Mouse (Mus musculus) MEL (cell line): ENCODE data around the gene Cenpu.

ENCODE experiments used
- CHD1 ChIP-seq: IDR thresholded peaks from 2 replicates; pipeline ENCODE4 v1.6.1; 2012; ENCODE audit warnings: low read depth, mild to moderate bottlenecking, inconsistent platforms, low read length, improper control_type of control experiment
- CTCF ChIP-seq, 3 experiments: IDR thresholded peaks in 2 of 3; conservative IDR thresholded peaks in 1 of 3; 2 replicates each; pipeline ENCODE4 v1.5.1; 2011 to 2012; ENCODE audit warnings: low read length in 3 of 3, low read depth in 2 of 3, mild to moderate bottlenecking in 2 of 3, improper control_type of control experiment in 1 of 3, inconsistent platforms in 1 of 3, mixed read lengths in 1 of 3, moderate library complexity in 1 of 3; ENCODE audit not compliant: control insufficient read depth in 1 of 3, insufficient read depth in 1 of 3, poor library complexity in 1 of 3, severe bottlenecking in 1 of 3
- EP300 ChIP-seq, 2 experiments: IDR thresholded peaks; 2 replicates each; pipeline ENCODE4 v1.6.1; 2011; ENCODE audit warnings: improper control_type of control experiment in 2 of 2, low read length in 2 of 2, low read depth in 1 of 2, mild to moderate bottlenecking in 1 of 2
- MAFK ChIP-seq: IDR thresholded peaks from 2 replicates; pipeline ENCODE4 v1.6.1; 2011; ENCODE audit warnings: low read depth, mild to moderate bottlenecking, low read length, improper control_type of control experiment, borderline replicate concordance
- MAX ChIP-seq: IDR thresholded peaks from 2 replicates; pipeline ENCODE4 v1.6.1; 2011; ENCODE audit warnings: low read length, improper control_type of control experiment
- TCF12 ChIP-seq: IDR thresholded peaks from 2 replicates; pipeline ENCODE4 v1.6.1; 2014; ENCODE audit warnings: low read depth, mild to moderate bottlenecking, inconsistent platforms, low read length, improper control_type of control experiment, moderate library complexity
- ZC3H11A ChIP-seq: IDR thresholded peaks from 2 replicates; pipeline ENCODE4 v1.6.1; 2012; ENCODE audit warnings: low read depth, mild to moderate bottlenecking, inconsistent platforms, low read length, improper control_type of control experiment

DNA sequence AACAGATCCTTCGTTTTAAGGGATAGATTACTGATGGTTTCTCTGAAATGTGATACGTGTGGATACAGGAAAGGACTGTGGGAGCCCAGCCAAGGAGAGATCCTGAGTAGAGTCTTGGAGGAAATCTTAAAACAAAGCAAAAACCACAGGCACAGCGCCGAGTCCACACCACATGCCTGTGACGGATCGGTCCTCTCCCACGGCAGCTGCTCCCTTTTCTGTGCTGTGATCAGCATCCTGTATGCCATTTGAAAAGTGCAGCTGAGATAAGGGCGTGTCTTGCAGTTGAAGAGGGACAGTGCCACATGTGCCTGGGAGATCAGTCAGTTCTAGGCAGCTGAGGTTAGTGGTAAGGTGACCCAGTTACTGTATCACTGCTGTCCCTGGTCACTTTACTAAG is 39.3 kb upstream of the Cenpu start:
- no peak for TF ChIP-seq EP300 (IDR thresholded peaks at IDR 0.05; ENCODE audit: low read depth in 1 of 2, low read length in 2 of 2)
- TF ChIP-seq CTCF (IDR thresholded peaks at IDR 0.05 in 2 of 3, conservative IDR thresholded peaks at IDR 0.05 in 1 of 3; ENCODE audit: control insufficient read depth in 1 of 3, insufficient read depth in 1 of 3, low read depth in 2 of 3, low read length in 3 of 3, poor library complexity in 1 of 3, severe bottlenecking in 1 of 3) = no peak
- TF ChIP-seq ZC3H11A = no peak
- no peak for TF ChIP-seq TCF12
- no peak for TF ChIP-seq CHD1
- TF ChIP-seq MAFK = no peak
- no peak for TF ChIP-seq MAX
